Mouse (Mus musculus): Measurements from ENCODE around the gene Snrpd2. TPM values are rescaled to one million over a fixed set of nuclear protein-coding genes. Genes with fewer than 3 reads are reported as not detected.

Gene Snrpd2
- polyA plus RNA-seq, 1 experiment = 192 TPM

DNA sequence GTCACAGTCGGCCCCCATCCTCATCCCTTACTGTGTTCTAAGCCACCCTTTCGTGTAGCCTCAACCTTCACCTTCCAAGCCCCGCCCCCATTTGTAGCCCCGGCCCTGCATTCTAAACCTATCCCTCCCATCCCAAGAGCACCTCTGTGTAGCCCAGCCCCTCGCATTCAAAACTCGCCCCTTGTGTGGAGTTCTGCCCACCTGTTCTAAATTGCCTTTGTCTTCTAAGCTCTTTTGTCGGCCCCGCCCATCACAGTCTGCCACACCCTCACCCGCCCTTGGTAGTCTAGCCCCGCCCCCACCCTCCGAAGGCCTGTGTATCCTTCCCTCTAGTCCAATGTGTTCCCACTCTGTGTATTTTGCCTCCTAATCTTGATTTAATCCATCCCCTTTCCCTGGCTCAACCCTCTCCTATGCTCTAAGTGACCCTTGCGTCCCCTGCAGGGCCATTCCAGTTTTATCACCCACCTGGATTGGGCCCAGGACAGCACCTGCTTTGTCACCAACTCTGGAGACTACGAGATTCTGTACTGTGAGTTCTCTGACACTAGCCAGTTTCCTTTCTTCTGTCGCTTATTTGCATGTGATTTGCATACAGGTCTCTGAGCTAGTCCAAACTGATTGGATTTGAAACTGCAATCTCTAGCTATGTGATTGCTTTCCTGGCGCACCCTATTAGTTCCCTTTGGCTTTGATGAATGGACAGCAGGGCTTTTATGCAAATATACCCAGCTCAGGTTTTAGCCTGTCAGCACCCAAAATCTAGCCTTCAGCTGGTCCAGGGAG, 52.7 kb downstream of the Snrpd2 start:
- H3K79me2 ChIP-seq (ENCODE audit: control insufficient read depth, insufficient read depth) = no peaks in the 10 kb centered on the region
- no peak overlapping the region for H3K4me2 ChIP-seq (ENCODE audit: low read depth)
- no peaks in the 10 kb centered on the region for H3K27me3 ChIP-seq (ENCODE audit: control insufficient read depth, insufficient read depth, insufficient read length)
- TF ChIP-seq TCF3 (IDR thresholded peaks at IDR 0.05; ENCODE audit: insufficient read length, low read depth) (no peak), E2F4 (IDR thresholded peaks at IDR 0.05; ENCODE audit: insufficient read depth) (no peak)
- no peak overlapping the region for H3ac ChIP-seq (ENCODE audit: control insufficient read depth, insufficient read length)
- no peak overlapping the region for H3K4me3 ChIP-seq
- H3K36me3 ChIP-seq (ENCODE audit: control insufficient read depth, insufficient read depth) = peaks cover 12% of the 10 kb centered on the region

Other genes starting within 250 kb of the Snrpd2 start
- 7.7 TPM for gene Ccdc61, start 239.3 kb upstream of the Snrpd2 start, polyA plus RNA-seq (2012; fragmentation: generic; extraction: Trizol)
- 0.06 TPM for gene Nova2, start 223.8 kb upstream of the Snrpd2 start, polyA plus RNA-seq (2012; fragmentation: generic; extraction: Trizol)
- gene Nanos2, start 162.3 kb upstream of the Snrpd2 start, polyA plus RNA-seq (2012; fragmentation: generic; extraction: Trizol) = not detected
- 10.4 TPM for gene Mypop, start 158.5 kb upstream of the Snrpd2 start, polyA plus RNA-seq (2012; fragmentation: generic; extraction: Trizol)
- 27.6 TPM for gene Irf2bp1, start 145.7 kb upstream of the Snrpd2 start, polyA plus RNA-seq (2012; fragmentation: generic; extraction: Trizol)
- 0.12 TPM for gene Foxa3, start 126.2 kb upstream of the Snrpd2 start, polyA plus RNA-seq (2012; fragmentation: generic; extraction: Trizol)
- gene Sympk, start 125.3 kb upstream of the Snrpd2 start, polyA plus RNA-seq (2012; fragmentation: generic; extraction: Trizol) = 90.3 TPM
- gene Rsph6a, start 95.0 kb upstream of the Snrpd2 start, polyA plus RNA-seq (2012; fragmentation: generic; extraction: Trizol) = 0.04 TPM
- gene Dmwd, start 73.5 kb upstream of the Snrpd2 start, polyA plus RNA-seq (2012; fragmentation: generic; extraction: Trizol) = 83.7 TPM
- 294 TPM for gene Dmpk, start 65.9 kb upstream of the Snrpd2 start, polyA plus RNA-seq (2012; fragmentation: generic; extraction: Trizol)
- 1.6 TPM for gene Six5, start 55.1 kb upstream of the Snrpd2 start, polyA plus RNA-seq (2012; fragmentation: generic; extraction: Trizol)
- not detected for gene Gm4969, start 31.4 kb upstream of the Snrpd2 start, polyA plus RNA-seq (2012; fragmentation: generic; extraction: Trizol)
- gene Fbxo46, start 29.9 kb upstream of the Snrpd2 start, polyA plus RNA-seq (2012; fragmentation: generic; extraction: Trizol) = 6.2 TPM
- gene Qpctl, start 431 bp upstream of the Snrpd2 start, polyA plus RNA-seq (2012; fragmentation: generic; extraction: Trizol) = 7.7 TPM
- 0.48 TPM for gene Gipr, start 16.4 kb downstream of the Snrpd2 start, polyA plus RNA-seq (2012; fragmentation: generic; extraction: Trizol)
- 47.7 TPM for gene Eml2, start 26.7 kb downstream of the Snrpd2 start, polyA plus RNA-seq (2012; fragmentation: generic; extraction: Trizol)
- 0.10 TPM for gene Gpr4, start 62.8 kb downstream of the Snrpd2 start, polyA plus RNA-seq (2012; fragmentation: generic; extraction: Trizol)
- gene Opa3, start 78.6 kb downstream of the Snrpd2 start, polyA plus RNA-seq (2012; fragmentation: generic; extraction: Trizol) = 29.8 TPM
- 189 TPM for gene Vasp, start 122.1 kb downstream of the Snrpd2 start, polyA plus RNA-seq (2012; fragmentation: generic; extraction: Trizol)
- gene Ppm1n, start 130.3 kb downstream of the Snrpd2 start, polyA plus RNA-seq (2012; fragmentation: generic; extraction: Trizol) = 0.42 TPM
- gene Rtn2, start 132.9 kb downstream of the Snrpd2 start, polyA plus RNA-seq (2012; fragmentation: generic; extraction: Trizol) = 340 TPM
- gene Fosb, start 160.3 kb downstream of the Snrpd2 start, polyA plus RNA-seq (2012; fragmentation: generic; extraction: Trizol) = 0.82 TPM
- gene Ercc1, start 195.1 kb downstream of the Snrpd2 start, polyA plus RNA-seq (2012; fragmentation: generic; extraction: Trizol) = 83.1 TPM
- gene Cd3eap, start 209.8 kb downstream of the Snrpd2 start, polyA plus RNA-seq (2012; fragmentation: generic; extraction: Trizol) = 13.7 TPM
- 36.0 TPM for gene Ppp1r13l, start 210.0 kb downstream of the Snrpd2 start, polyA plus RNA-seq (2012; fragmentation: generic; extraction: Trizol)
- gene Ercc2, start 232.3 kb downstream of the Snrpd2 start, polyA plus RNA-seq (2012; fragmentation: generic; extraction: Trizol) = 11.5 TPM

Measured in myocyte (in vitro differentiated cells).